Mouse (Mus musculus) frontal cortex, postnatal 36 days (tissue): ENCODE measurements around the gene Hspa1l.

Source experiments
- DNase-seq, 2 experiments: peaks; one replicate each; pipeline ENCODE4 v3.0.0; 2022; ENCODE audit warnings: low spot score in 2 of 2

Gene Hspa1l

GRCm38 (mm10) chr17:35023221-35023620, 50.7 kb downstream of the Hspa1l start:
- DNase-seq: no peak

DNA sequence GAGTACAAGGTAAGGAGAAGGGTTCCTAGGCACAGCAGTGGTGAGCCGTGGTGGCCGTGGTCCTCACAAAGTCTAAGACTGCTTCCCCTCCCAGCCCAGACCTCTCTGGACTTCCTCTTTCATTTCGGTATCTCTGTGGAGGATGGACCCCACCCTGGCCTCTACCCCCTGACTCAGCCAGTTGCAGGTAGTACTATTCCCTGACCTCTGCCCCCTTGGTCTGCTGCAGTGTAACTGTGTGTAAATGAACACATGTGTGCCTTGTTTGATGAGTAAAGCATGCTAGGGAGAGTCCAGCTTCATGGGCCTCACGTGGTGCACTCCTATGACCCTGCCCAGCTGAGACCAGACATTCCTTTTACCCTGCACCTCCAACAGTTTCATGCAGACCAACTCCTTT, 51.3 kb downstream of the Hspa1l start:
- DNase-seq: no peak

DNA sequence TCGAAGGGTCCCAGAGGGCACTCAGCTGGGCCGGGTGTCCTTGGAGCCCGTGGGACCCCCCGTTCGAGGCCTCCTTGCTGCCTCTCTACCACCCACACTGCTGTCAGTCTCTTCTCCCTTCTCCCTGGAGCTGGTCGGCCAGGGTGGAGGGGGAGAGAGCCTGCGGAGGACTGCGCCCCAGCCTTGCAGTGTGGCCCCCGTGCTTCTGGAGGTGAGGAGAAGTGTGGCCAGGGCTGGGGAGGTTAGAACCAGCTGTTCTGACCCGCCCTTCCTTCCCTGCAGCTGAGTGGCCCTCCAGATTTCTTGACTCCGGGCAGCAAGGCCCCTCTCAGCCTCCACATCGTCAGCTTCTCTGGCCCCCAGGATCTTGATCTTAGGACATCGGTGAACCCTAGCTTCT, 51.8 kb downstream of the Hspa1l start:
- DNase-seq: no peak

- no peak for DNase-seq
These were observed 52.4 kb downstream of the Hspa1l start for GRCm38 (mm10) chr17:35024691-35025488.

GRCm38 (mm10) chr17:35026206-35026605, 53.7 kb downstream of the Hspa1l start:
- no peak for DNase-seq

- no peak for DNase-seq
These were observed 55.0 kb downstream of the Hspa1l start, which contains the start of gene Sapcd1 for GRCm38 (mm10) chr17:35027277-35028068. Gene Sapcd1 (minus strand): TSS chr17:35028016.

- DNase-seq: no peak
These were observed 55.8 kb downstream of the Hspa1l start for GRCm38 (mm10) chr17:35028315-35028714.
